Mouse (Mus musculus) lung, postnatal 4 days (tissue): ENCODE measurements at regions not wholly inside any gene's neighbourhood (a gene's known extent, or its start where the extent isn't known, plus 50 kb on each side); places are given as distances from the start of the nearest gene placed in this dataset.

ENCODE experiments used
- DNase-seq, 2 experiments: peaks; one replicate each; pipeline ENCODE4 v3.0.0; 2021

GRCm38 (mm10) chr2:128438161-128438822, 152.7 kb upstream of the Spdye4c start:
- peak in 1 of 2 experiments; percentile 72 for DNase-seq

GRCm38 (mm10) chr2:128438897-128439296, 152.1 kb upstream of the Spdye4c start:
- no peak for DNase-seq

- DNase-seq = no peak
These were observed 146.4 kb upstream of the Spdye4c start for GRCm38 (mm10) chr2:128444599-128445011.

GRCm38 (mm10) chr2:128445443-128445842, 145.6 kb upstream of the Spdye4c start:
- DNase-seq = no peak

- no peak for DNase-seq
These were observed 141.7 kb upstream of the Spdye4c start for GRCm38 (mm10) chr2:128449294-128449693.

- no peak for DNase-seq
These were observed 141.0 kb upstream of the Spdye4c start for GRCm38 (mm10) chr2:128450045-128450444.

GRCm38 (mm10) chr2:128451554-128452239, 139.3 kb upstream of the Spdye4c start:
- no peak for DNase-seq

- no peak for DNase-seq
These were observed 138.4 kb upstream of the Spdye4c start for GRCm38 (mm10) chr2:128452582-128452981.

GRCm38 (mm10) chr2:128454509-128454908, 136.5 kb upstream of the Spdye4c start:
- no peak for DNase-seq

GRCm38 (mm10) chr2:128457591-128458209, 133.3 kb upstream of the Spdye4c start:
- DNase-seq = no peak

- no peak for DNase-seq
These were observed 125.6 kb upstream of the Spdye4c start for GRCm38 (mm10) chr2:128465214-128465984.

- DNase-seq = peak in 1 of 2 experiments; percentile 51
These were observed 123.3 kb upstream of the Spdye4c start for GRCm38 (mm10) chr2:128467490-128468245.

- DNase-seq = no peak
These were observed 122.7 kb upstream of the Spdye4c start for GRCm38 (mm10) chr2:128468323-128468722.

- peak; percentile 19 to 53 for DNase-seq
These were observed 120.7 kb upstream of the Spdye4c start for GRCm38 (mm10) chr2:128470351-128470750.

- DNase-seq = no peak
These were observed 117.6 kb upstream of the Spdye4c start for GRCm38 (mm10) chr2:128473241-128473954.

- DNase-seq = no peak
These were observed 117.0 kb upstream of the Spdye4c start for GRCm38 (mm10) chr2:128473997-128474396.

- DNase-seq = no peak
These were observed 113.8 kb upstream of the Spdye4c start for GRCm38 (mm10) chr2:128477242-128477641.

- no peak for DNase-seq
These were observed 99.7 kb upstream of the Spdye4c start for GRCm38 (mm10) chr2:128491217-128491877.

GRCm38 (mm10) chr2:128493871-128494270, 97.1 kb upstream of the Spdye4c start:
- peak in 1 of 2 experiments; percentile 25 for DNase-seq

- no peak for DNase-seq
These were observed 93.1 kb upstream of the Spdye4c start for GRCm38 (mm10) chr2:128497891-128498290.

GRCm38 (mm10) chr2:128498611-128499010, 92.4 kb upstream of the Spdye4c start:
- no peak for DNase-seq
